Mouse (Mus musculus) thymus, adult 18-20 months (tissue): ENCODE measurements at regions not wholly inside any gene's neighbourhood (a gene's known extent, or its start where the extent isn't known, plus 50 kb on each side); places are given as distances from the start of the nearest gene placed in this dataset.

ENCODE experiments used
- DNase-seq, 2 experiments: peaks; one replicate each; pipeline ENCODE4 v3.0.0; 2022; ENCODE audit warnings: mixed read lengths in 2 of 2

DNA sequence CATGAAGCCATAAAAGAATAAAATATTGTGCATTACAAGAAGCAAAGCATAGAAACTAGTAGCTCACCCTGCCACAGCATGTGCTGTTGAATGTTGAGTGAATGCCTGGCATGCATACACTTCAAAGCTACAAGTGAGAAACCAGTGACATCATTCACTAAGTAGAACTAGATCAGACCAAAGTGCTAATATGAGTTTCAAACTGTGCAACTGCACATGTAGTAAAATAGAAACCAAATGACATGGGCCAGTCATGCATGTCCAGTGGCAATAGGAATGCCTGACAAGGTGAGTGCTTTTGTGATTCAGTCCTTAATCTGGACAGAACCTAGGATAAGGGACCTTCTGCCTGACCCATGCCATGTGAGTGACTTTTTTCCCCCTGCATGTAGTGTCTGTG, 111.3 kb upstream of the Cxxc4 start:
- no peak for DNase-seq

DNA sequence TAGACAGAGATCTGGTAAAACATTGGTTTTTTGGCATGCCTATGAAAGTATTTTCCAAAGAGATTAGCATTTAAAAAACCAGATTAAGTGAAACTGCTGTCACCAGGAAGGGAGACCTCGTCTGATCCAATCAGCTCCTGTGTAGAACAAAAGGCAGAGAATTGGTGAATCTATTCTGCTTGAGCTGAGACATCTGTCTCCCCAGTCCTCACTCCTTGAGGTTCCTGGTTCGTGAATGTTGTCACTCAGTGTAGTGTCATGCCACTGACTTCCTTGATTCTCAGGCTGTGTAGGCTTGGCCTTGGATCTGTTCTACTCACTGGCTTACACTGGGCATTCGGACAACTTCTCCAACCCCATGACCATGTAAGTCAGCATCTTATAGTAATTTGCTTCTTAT, 105.9 kb upstream of the Cxxc4 start:
- DNase-seq = no peak

DNA sequence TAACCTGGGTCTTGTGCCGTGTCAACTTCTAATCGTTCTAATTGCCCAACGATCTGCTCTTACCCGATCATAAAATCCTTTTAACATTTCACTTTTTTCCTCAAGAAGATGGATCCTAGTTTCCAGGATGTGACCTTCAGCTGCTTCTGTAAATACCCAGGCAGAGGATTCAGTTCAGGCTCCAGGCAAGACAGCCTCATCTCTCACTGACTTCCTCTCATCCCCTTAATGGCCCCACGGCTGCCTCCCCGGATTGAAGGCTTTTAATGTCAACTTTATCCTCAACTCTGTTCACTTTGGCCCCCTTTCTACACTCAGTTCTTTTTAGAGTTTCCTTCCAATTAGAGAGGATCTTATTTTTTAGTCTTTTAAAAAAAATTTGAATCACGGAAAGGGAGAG, 91.0 kb upstream of the Cxxc4 start:
- no peak for DNase-seq

DNA sequence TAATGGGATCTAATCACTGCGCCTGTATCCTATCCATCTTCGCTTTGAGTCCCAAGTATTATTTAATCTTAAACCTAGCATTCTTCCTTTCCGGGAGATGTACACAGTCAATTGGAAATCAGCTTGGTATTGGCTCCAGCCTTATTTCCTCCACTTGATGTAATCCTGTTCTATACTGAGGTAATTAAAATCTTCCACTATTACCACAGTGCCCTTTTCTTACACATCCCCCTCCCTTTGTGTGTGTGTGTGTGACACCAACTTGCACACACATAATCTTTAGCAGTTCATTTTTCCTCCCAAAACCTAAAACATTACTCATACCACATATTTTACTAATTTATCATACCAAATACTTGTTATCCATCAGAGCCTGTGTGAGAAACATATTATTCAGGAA, 90.3 kb upstream of the Cxxc4 start:
- no peak for DNase-seq

DNA sequence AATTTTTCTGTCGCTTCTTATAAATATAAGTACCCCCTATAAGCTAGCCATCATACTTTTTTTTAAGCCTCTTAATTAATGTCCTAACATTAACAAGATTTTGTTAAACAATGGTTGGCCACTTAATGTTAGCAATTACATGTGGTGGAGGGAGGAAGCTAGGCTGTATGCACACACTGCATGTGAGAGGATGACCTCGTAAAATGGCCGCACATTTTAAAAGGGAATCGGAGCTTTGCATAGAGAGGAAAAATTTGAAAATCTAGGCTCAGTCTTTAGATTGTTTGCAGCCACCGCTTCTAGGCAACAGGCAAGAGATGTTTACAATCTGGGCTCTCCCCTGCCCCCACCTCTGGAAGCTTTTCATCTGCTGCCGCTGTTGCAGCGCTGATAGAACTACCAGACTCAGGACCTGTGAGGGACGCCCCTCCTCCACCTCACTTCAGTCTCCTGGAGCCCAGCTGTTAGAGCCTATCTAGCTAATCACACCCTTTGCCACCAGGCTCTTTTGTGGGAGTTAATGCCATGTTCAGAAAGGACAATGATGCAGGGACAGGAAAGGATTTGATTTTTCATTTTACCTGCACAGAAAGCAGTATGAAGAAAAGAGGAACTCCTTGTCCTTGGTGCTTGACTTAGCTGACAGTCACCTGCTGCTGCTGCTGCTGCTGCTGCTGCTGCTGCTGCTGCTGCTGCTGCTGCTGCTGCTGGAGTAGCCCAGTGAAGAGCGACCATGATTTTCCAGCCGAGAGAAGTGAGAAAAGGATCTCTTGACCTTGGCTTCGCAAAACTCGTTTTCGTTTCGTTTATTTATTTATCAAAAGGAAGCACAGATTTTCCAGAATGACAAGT, 89.7 kb upstream of the Cxxc4 start:
- DNase-seq = no peak

DNA sequence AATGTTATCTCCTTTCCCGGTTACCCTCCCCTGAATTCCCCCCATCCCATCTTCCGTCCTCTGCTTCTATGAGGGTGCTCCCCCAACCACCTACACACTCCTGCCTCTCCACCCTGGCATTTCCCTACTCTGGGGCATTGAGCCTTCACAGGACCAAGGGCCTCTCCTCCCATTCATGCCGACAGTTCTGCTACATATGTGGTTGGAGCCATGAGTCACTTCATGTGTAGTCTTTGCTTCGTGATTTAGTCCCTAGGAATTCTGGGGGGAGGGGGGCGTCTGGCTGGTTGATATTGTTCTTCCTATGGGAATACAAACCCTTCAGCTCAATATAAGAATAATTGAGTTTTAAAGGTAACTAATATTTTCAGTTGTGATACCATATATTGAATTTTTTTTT, 74.0 kb upstream of the Cxxc4 start:
- no peak for DNase-seq

DNA sequence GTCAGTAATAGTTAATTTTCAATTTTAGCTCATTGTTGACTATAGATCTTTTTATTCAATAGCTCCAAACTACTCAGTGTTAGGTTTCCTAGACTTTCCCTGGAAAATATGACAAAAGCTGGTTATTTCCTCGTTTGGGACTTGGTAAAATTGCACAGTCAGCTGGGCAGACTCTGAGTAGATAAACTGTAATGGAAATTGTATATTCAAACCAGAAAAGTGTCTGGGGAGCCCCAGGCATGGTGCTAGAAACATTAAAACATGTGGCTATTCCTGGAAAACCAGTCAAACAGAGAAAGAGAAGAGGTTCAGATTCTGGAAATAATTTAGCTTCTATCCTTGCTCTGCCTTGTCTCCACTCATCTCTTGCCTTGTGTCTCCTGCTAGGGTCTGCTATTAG, 66.4 kb upstream of the Cxxc4 start:
- no peak for DNase-seq

DNA sequence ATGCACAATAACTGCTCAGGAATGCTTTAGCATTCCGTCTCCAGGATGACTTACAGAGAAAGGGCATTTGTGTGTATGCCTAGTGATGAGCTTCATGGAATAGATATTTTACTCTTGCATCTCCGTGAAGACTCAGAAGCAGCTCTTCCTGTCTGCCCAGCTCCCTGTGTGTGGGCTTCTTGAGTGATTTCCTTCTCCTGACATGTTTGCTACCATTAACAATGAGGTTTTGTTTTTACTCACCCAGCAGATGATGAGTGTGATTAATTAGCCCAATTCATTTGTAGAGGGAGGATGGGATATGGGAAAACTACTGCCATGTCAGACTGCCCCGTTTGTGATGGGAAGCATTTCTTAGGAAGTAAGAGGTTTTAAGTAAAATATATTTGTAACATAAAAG, 63.9 kb upstream of the Cxxc4 start:
- DNase-seq = no peak

DNA sequence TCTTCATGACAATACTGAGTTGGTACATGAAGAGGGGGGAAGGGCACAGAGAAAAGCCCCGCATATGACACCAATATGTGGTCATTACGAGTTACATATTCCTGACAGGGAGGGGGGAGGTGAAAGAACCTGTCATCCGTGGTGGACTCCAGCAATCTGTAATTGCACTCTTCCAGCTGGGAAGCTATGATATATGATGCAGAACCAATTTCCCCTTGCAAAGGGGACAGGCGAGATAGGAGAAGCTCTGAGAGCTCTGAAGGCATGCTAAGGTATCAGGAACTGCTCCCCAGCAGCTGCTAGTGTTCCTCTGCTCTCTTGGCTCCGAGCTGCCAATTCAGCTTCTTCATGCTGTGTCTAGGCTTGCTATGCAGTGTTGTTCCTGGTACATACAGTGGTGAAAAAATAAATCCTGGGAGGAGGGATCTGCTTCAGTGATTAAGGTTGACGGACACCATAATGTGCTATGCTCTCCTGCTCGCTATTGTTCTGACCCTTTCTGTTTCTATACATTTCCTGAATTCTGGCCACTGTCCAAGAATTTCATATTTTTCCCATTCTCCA, 57.7 kb upstream of the Cxxc4 start:
- DNase-seq = no peak

DNA sequence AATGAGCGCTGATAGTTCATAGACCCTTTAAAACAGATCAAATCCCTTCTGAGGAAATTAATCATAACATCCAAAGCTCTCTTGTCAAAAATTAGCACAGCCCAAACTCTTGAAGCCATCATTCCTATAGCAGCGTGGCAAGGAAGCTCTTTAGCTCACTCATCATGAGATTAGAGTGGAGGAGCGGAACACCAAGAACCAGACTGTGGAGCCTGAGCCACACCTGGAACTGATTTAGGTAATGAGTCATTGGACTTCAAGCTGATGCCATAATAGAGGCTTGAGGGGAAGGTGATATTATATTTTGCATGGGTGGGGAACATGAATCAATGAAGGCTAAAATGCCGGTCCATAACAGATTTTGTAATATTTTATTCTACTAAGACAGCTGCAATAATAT, 52.2 kb upstream of the Cxxc4 start:
- DNase-seq = no peak
